Mouse (Mus musculus) midbrain, embryonic 14.5 days (tissue): ENCODE data around the gene Cd9. TPM values are rescaled to one million over a fixed set of nuclear protein-coding genes. Genes with fewer than 3 reads are reported as not detected.

Source experiments
- ATAC-seq: fragments of 200-750 bp; cut with Nextera tagmentation; 2 replicates; pipeline ENCODE4 v1.8.0; 2017; ENCODE audit warnings: moderate number of reproducible peaks, moderate library complexity; ENCODE audit not compliant: low FRiP score, low TSS enrichment
- DNase-seq: peaks from one replicate; pipeline ENCODE4 v3.0.0-alpha.2; 2015
- H3K27ac ChIP-seq: fragments of 300-500 bp; sonication (generic); replicated peaks from 2 replicates; pipeline ENCODE4 v1.5.1; 2014; ENCODE audit warnings: mild to moderate bottlenecking, low read depth, low read length, moderate library complexity
- H3K27me3 ChIP-seq: fragments of 300-500 bp; sonication (generic); 2 replicates; pipeline ENCODE4 v1.6.1; 2014; ENCODE audit warnings: low read length, control low read depth, mixed read lengths; ENCODE audit not compliant: control insufficient read depth, insufficient read depth
- H3K36me3 ChIP-seq: fragments of 300-500 bp; sonication (generic); 2 replicates; pipeline ENCODE4 v1.6.1; 2014; ENCODE audit warnings: low read length, control low read depth; ENCODE audit not compliant: control insufficient read depth, insufficient read depth
- H3K4me1 ChIP-seq: fragments of 300-500 bp; sonication (generic); 2 replicates; pipeline ENCODE4 v1.6.1; 2014; ENCODE audit warnings: mild to moderate bottlenecking, antibody characterized with exemption, low read length, control low read depth; ENCODE audit not compliant: control insufficient read depth, insufficient read depth
- H3K4me2 ChIP-seq: fragments of 300-500 bp; sonication (generic); 2 replicates; pipeline ENCODE4 v1.6.1; 2014; ENCODE audit warnings: mild to moderate bottlenecking, low read length, moderate library complexity
- H3K4me3 ChIP-seq: fragments of 300-500 bp; sonication (generic); replicated peaks from 2 replicates; pipeline ENCODE4 v1.5.1; 2014; ENCODE audit warnings: low read depth, low read length
- H3K9ac ChIP-seq: fragments of 300-500 bp; sonication (generic); replicated peaks from 2 replicates; pipeline ENCODE4 v1.6.1; 2014; ENCODE audit warnings: mild to moderate bottlenecking, low read length, moderate library complexity
- H3K9me3 ChIP-seq: fragments of 300-500 bp; sonication (generic); 2 replicates; pipeline ENCODE4 v1.6.1; 2016; ENCODE audit warnings: low read length, control low read depth, mixed read lengths; ENCODE audit not compliant: control insufficient read depth
- WGBS: fragments of 180-500 bp; shearing (Covaris S2); extraction: QIAGEN DNeasy Blood & Tissue Kit; methylation state at CpG from one replicate; pipeline ENCODE4 v1.1.7; 2014; 5-methylcytosine and 5-hydroxymethylcytosine counted together
- polyA plus RNA-seq: library from polyadenylated mRNA; unstranded; fragments of >200 nt; fragmentation: Nextera tagmentation; extraction: Ambion mirVana; gene quantifications from 2 replicates; pipeline ENCODE4 v1.2.1, GENCODE M21; 2014

Gene Cd9
- polyA plus RNA-seq, 1 experiment from 2014 or later: 59.8 TPM

- no peak overlapping the region for H3K27ac ChIP-seq
- H3K27me3 ChIP-seq: no peaks in the 10 kb centered on the region
- no peak for DNase-seq
- H3K4me3 ChIP-seq: no peak overlapping the region
- ATAC-seq: no peak
- no peak overlapping the region for H3K9ac ChIP-seq
- no peaks in the 10 kb centered on the region for H3K4me1 ChIP-seq
- WGBS: 85% methylated on average over 6 of the region's 6 CpGs
- H3K9me3 ChIP-seq: no peaks in the 10 kb centered on the region
- H3K4me2 ChIP-seq: no peak overlapping the region
- no peaks in the 10 kb centered on the region for H3K36me3 ChIP-seq
Measured at GRCm38 (mm10) chr6:125445381-125445780, 49.2 kb downstream of the Cd9 start.

- no peak for DNase-seq
- H3K27me3 ChIP-seq: no peaks in the 10 kb centered on the region
- WGBS: 59% methylated on average over 10 of the region's 10 CpGs
Measured at GRCm38 (mm10) chr6:125442591-125442990, 52.0 kb downstream of the Cd9 start.

GRCm38 (mm10) chr6:125436753-125437152 is 57.8 kb downstream of the Cd9 start:
- 91% methylated on average over 3 of the region's 3 CpGs for WGBS
- no peak overlapping the region for H3K9ac ChIP-seq
- ATAC-seq: no peak

More at GRCm38 (mm10) chr6:125442591-125442990, 52.0 kb downstream of the Cd9 start:
- no peaks in the 10 kb centered on the region for H3K9me3 ChIP-seq
- H3K4me3 ChIP-seq: no peak overlapping the region
- H3K36me3 ChIP-seq: no peaks in the 10 kb centered on the region
- H3K9ac ChIP-seq: no peak overlapping the region
- ATAC-seq: no peak
- H3K4me2 ChIP-seq: no peak overlapping the region
- no peaks in the 10 kb centered on the region for H3K4me1 ChIP-seq
- no peak overlapping the region for H3K27ac ChIP-seq

GRCm38 (mm10) chr6:125434735-125435518 is 59.7 kb downstream of the Cd9 start:
- Histone ChIP-seq H3K36me3 (no peaks in the 10 kb centered on the region), H3K4me2 (no peak overlapping the region), H3K9me3 (no peaks in the 10 kb centered on the region), H3K27me3 (no peaks in the 10 kb centered on the region), H3K9ac (no peak overlapping the region), H3K4me3 (no peak overlapping the region), H3K4me1 (no peaks in the 10 kb centered on the region), H3K27ac (no peak overlapping the region)
- ATAC-seq (no peak), DNase-seq (no peak)
- 47% methylated on average over 5 of the region's 5 CpGs for WGBS

More at GRCm38 (mm10) chr6:125436753-125437152, 57.8 kb downstream of the Cd9 start:
- no peak overlapping the region for H3K27ac ChIP-seq
- H3K4me1 ChIP-seq: no peaks in the 10 kb centered on the region
- no peaks in the 10 kb centered on the region for H3K27me3 ChIP-seq
- no peak overlapping the region for H3K4me3 ChIP-seq
- H3K36me3 ChIP-seq: no peaks in the 10 kb centered on the region
- no peaks in the 10 kb centered on the region for H3K9me3 ChIP-seq
- H3K4me2 ChIP-seq: no peak overlapping the region
- DNase-seq: no peak

- H3K4me3 ChIP-seq: no peak overlapping the region
- 82% methylated on average over 6 of the region's 6 CpGs for WGBS
- no peak for DNase-seq
Measured at GRCm38 (mm10) chr6:125433704-125434447, 60.7 kb downstream of the Cd9 start.

GRCm38 (mm10) chr6:125433257-125433656 is 61.3 kb downstream of the Cd9 start:
- WGBS: 52% methylated on average over 3 of the region's 3 CpGs
- no peak overlapping the region for H3K9ac ChIP-seq

More at GRCm38 (mm10) chr6:125433704-125434447, 60.7 kb downstream of the Cd9 start:
- Histone ChIP-seq H3K27ac (no peak overlapping the region), H3K9me3 (no peaks in the 10 kb centered on the region), H3K4me1 (no peaks in the 10 kb centered on the region), H3K4me2 (no peak overlapping the region), H3K27me3 (no peaks in the 10 kb centered on the region), H3K9ac (no peak overlapping the region), H3K36me3 (no peaks in the 10 kb centered on the region)
- ATAC-seq: no peak

GRCm38 (mm10) chr6:125432522-125432921 is 62.1 kb downstream of the Cd9 start:
- ATAC-seq (no peak), DNase-seq (no peak)
- 87% methylated on average over 7 of the region's 7 CpGs for WGBS
- no peaks in the 10 kb centered on the region for H3K27me3 ChIP-seq
- H3K4me1 ChIP-seq: no peaks in the 10 kb centered on the region
- H3K4me2 ChIP-seq: no peak overlapping the region
- no peaks in the 10 kb centered on the region for H3K9me3 ChIP-seq
- no peak overlapping the region for H3K4me3 ChIP-seq
- no peak overlapping the region for H3K27ac ChIP-seq
- no peak overlapping the region for H3K9ac ChIP-seq
- H3K36me3 ChIP-seq: no peaks in the 10 kb centered on the region

More at GRCm38 (mm10) chr6:125433257-125433656, 61.3 kb downstream of the Cd9 start:
- Histone ChIP-seq H3K4me3 (no peak overlapping the region), H3K27ac (no peak overlapping the region), H3K9me3 (no peaks in the 10 kb centered on the region), H3K4me1 (no peaks in the 10 kb centered on the region), H3K36me3 (no peaks in the 10 kb centered on the region), H3K27me3 (no peaks in the 10 kb centered on the region), H3K4me2 (no peak overlapping the region)
- DNase-seq (no peak), ATAC-seq (no peak)

GRCm38 (mm10) chr6:125430982-125431381 is 63.6 kb downstream of the Cd9 start:
- DNase-seq: no peak
- no peak overlapping the region for H3K4me3 ChIP-seq
- H3K9ac ChIP-seq: no peak overlapping the region
- no peak overlapping the region for H3K4me2 ChIP-seq
- no peaks in the 10 kb centered on the region for H3K9me3 ChIP-seq
- 0 out of 2 replicates have a peak, but pooled peaks cover 3% of the 10 kb centered on the region for H3K4me1 ChIP-seq
- H3K36me3 ChIP-seq: no peaks in the 10 kb centered on the region
- no peaks in the 10 kb centered on the region for H3K27me3 ChIP-seq
- ATAC-seq: no peak
- 69% methylated on average over 3 of the region's 3 CpGs for WGBS
- no peak overlapping the region for H3K27ac ChIP-seq
